Mouse (Mus musculus) embryonic facial prominence, embryonic 12.5 days (tissue): Measurements from ENCODE around the gene Rab17. TPM values are rescaled to one million over a fixed set of nuclear protein-coding genes. Genes with fewer than 3 reads are reported as not detected.

Experiments
- ATAC-seq: fragments of 200-750 bp; cut with Nextera tagmentation; 2 replicates; pipeline ENCODE4 v1.8.0; 2017; ENCODE audit not compliant: insufficient number of reproducible peaks, insufficient read depth, low FRiP score, low TSS enrichment
- H3K27ac ChIP-seq: fragments of 300-500 bp; sonication (generic); 2 replicates; pipeline ENCODE4 v1.5.1; 2016; ENCODE audit warnings: mild to moderate bottlenecking
- H3K27me3 ChIP-seq: fragments of 300-500 bp; sonication (generic); 2 replicates; pipeline ENCODE4 v1.6.1; 2016; ENCODE audit warnings: mild to moderate bottlenecking, moderate library complexity
- H3K36me3 ChIP-seq: fragments of 300-500 bp; sonication (generic); 2 replicates; pipeline ENCODE4 v1.6.1; 2016; ENCODE audit warnings: mild to moderate bottlenecking
- H3K4me1 ChIP-seq: fragments of 300-500 bp; sonication (generic); 2 replicates; pipeline ENCODE4 v1.6.1; 2016
- H3K4me2 ChIP-seq: fragments of 300-500 bp; sonication (generic); replicated peaks from 2 replicates; pipeline ENCODE4 v1.6.1; 2016; ENCODE audit warnings: mild to moderate bottlenecking, moderate library complexity
- H3K4me3 ChIP-seq: fragments of 300-500 bp; sonication (generic); 2 replicates; pipeline ENCODE4 v1.5.1; 2016; ENCODE audit warnings: mild to moderate bottlenecking
- H3K9ac ChIP-seq: fragments of 300-500 bp; sonication (generic); 2 replicates; pipeline ENCODE4 v1.6.1; 2016; ENCODE audit warnings: mild to moderate bottlenecking, moderate library complexity
- H3K9me3 ChIP-seq: fragments of 300-500 bp; sonication (generic); 2 replicates; pipeline ENCODE4 v1.6.1; 2016; ENCODE audit warnings: mild to moderate bottlenecking, moderate library complexity
- WGBS: fragments of 180-500 bp; shearing (Covaris S2); methylation state at CpG from one replicate; pipeline ENCODE4 v1.1.7; 2016; 5-methylcytosine and 5-hydroxymethylcytosine counted together
- polyA plus RNA-seq: library from polyadenylated mRNA; unstranded; fragments of >200 nt; fragmentation: Nextera tagmentation; extraction: Ambion mirVana; gene quantifications from 2 replicates; pipeline ENCODE4 v1.2.1, GENCODE M21; 2016

Gene Rab17
- polyA plus RNA-seq, 1 experiment from 2014 or later: 0.74 TPM

- Histone ChIP-seq H3K4me3 (no peak overlapping the region), H3K9me3 (no peaks in the 10 kb centered on the region), H3K27ac (no peak overlapping the region), H3K4me2 (no peak overlapping the region), H3K36me3 (no peaks in the 10 kb centered on the region), H3K27me3 (no peaks in the 10 kb centered on the region), H3K4me1 (peaks cover 9% of the 10 kb centered on the region), H3K9ac (no peak overlapping the region)
- WGBS: 86% methylated on average over 8 of the region's 8 CpGs
- no peak for ATAC-seq
These were observed 34.2 kb upstream of the Rab17 start for GRCm38 (mm10) chr1:91003522-91004253.

GRCm38 (mm10) chr1:91002641-91003040 lies 33.2 kb upstream of the Rab17 start:
- H3K27ac ChIP-seq: no peak overlapping the region
- 0 out of 2 replicates have a peak, but pooled peaks cover 3% of the 10 kb centered on the region for H3K27me3 ChIP-seq
- H3K4me1 ChIP-seq: peaks cover 9% of the 10 kb centered on the region
- no peaks in the 10 kb centered on the region for H3K36me3 ChIP-seq
- no peak for ATAC-seq
- H3K9me3 ChIP-seq: no peaks in the 10 kb centered on the region
- no peak overlapping the region for H3K4me3 ChIP-seq
- H3K9ac ChIP-seq: no peak overlapping the region
- WGBS: 84% methylated on average over 3 of the region's 3 CpGs
- no peak overlapping the region for H3K4me2 ChIP-seq

GRCm38 (mm10) chr1:91001871-91002539 lies 32.5 kb upstream of the Rab17 start:
- Histone ChIP-seq H3K4me1 (peaks cover 9% of the 10 kb centered on the region), H3K27ac (no peak overlapping the region)

GRCm38 (mm10) chr1:91001101-91001500 lies 31.6 kb upstream of the Rab17 start:
- Histone ChIP-seq H3K4me2 (no peak overlapping the region), H3K4me1 (peaks cover 9% of the 10 kb centered on the region), H3K9ac (no peak overlapping the region), H3K9me3 (no peaks in the 10 kb centered on the region), H3K4me3 (no peak overlapping the region), H3K27me3 (0 out of 2 replicates have a peak, but pooled peaks cover 4% of the 10 kb centered on the region), H3K27ac (no peak overlapping the region), H3K36me3 (no peaks in the 10 kb centered on the region)
- WGBS: 80% methylated on average over 3 of the region's 3 CpGs
- ATAC-seq: no peak

More at GRCm38 (mm10) chr1:91001871-91002539, 32.5 kb upstream of the Rab17 start:
- H3K36me3 ChIP-seq: no peaks in the 10 kb centered on the region
- no peaks in the 10 kb centered on the region for H3K9me3 ChIP-seq
- 0 out of 2 replicates have a peak, but pooled peaks cover 4% of the 10 kb centered on the region for H3K27me3 ChIP-seq
- no peak overlapping the region for H3K4me2 ChIP-seq
- no peak overlapping the region for H3K9ac ChIP-seq
- 92% methylated on average over 3 of the region's 3 CpGs for WGBS
- no peak overlapping the region for H3K4me3 ChIP-seq
- ATAC-seq: no peak

GRCm38 (mm10) chr1:90999911-91000601 lies 30.6 kb upstream of the Rab17 start:
- peaks cover 4% of the 10 kb centered on the region; the same call in 1 of the 2 replicates for H3K9me3 ChIP-seq
- 78% methylated on average over 10 of the region's 10 CpGs for WGBS
- H3K4me3 ChIP-seq: peak overlapping the region; percentile 75
- peak overlapping the region; percentile 94 for H3K4me2 ChIP-seq
- H3K9ac ChIP-seq: no peak overlapping the region
- no peak for ATAC-seq
- H3K27ac ChIP-seq: no peak overlapping the region
- H3K4me1 ChIP-seq: peaks cover 9% of the 10 kb centered on the region
- H3K36me3 ChIP-seq: no peaks in the 10 kb centered on the region
- H3K27me3 ChIP-seq: 0 out of 2 replicates have a peak, but pooled peaks cover 4% of the 10 kb centered on the region

- Histone ChIP-seq H3K4me3 (peak overlapping the region; percentile 75), H3K4me2 (peak overlapping the region; percentile 94), H3K9me3 (peaks cover 4% of the 10 kb centered on the region; the same call in 1 of the 2 replicates), H3K27ac (0 out of 2 replicates have a peak overlapping the region, but pooled peaks have one; percentile 30), H3K36me3 (no peaks in the 10 kb centered on the region), H3K9ac (peak overlapping the region; percentile 67), H3K27me3 (0 out of 2 replicates have a peak, but pooled peaks cover 4% of the 10 kb centered on the region), H3K4me1 (peaks cover 9% of the 10 kb centered on the region)
- ATAC-seq: 0 out of 2 replicates have a peak, but pooled peaks have one; percentile 24
- 2% methylated on average over 41 of the region's 41 CpGs for WGBS
These were observed 29.6 kb upstream of the Rab17 start for GRCm38 (mm10) chr1:90998891-90999611.

- Histone ChIP-seq H3K36me3 (no peaks in the 10 kb centered on the region), H3K27ac (0 out of 2 replicates have a peak within 1 kb of the TSS, but pooled peaks have one; percentile 30), H3K9me3 (peaks cover 4% of the 10 kb centered on the region; the same call in 1 of the 2 replicates), H3K4me3 (peak within 1 kb of the TSS; percentile 75), H3K27me3 (0 out of 2 replicates have a peak, but pooled peaks cover 4% of the 10 kb centered on the region), H3K4me2 (peak within 1 kb of the TSS; percentile 94), H3K9ac (peak within 1 kb of the TSS; percentile 67), H3K4me1 (peaks cover 9% of the 10 kb centered on the region)
- peak; percentile 42; the same call in 1 of the 2 replicates for ATAC-seq
- 2% methylated on average over 59 of the region's 59 CpGs for WGBS
These were observed 28.9 kb upstream of the Rab17 start, which contains the start of gene Lrrfip1 for GRCm38 (mm10) chr1:90998268-90998890. Gene Lrrfip1, plus strand, starts transcription at chr1:90998737.

- no peak overlapping the region for H3K27ac ChIP-seq
- no peaks in the 10 kb centered on the region for H3K36me3 ChIP-seq
- 81% methylated on average over 5 of the region's 5 CpGs for WGBS
- 0 out of 2 replicates have a peak, but pooled peaks cover 4% of the 10 kb centered on the region for H3K27me3 ChIP-seq
- peak overlapping the region; percentile 94; the same call in 1 of the 2 replicates for H3K4me2 ChIP-seq
- peaks cover 9% of the 10 kb centered on the region for H3K4me1 ChIP-seq
- H3K9ac ChIP-seq: no peak overlapping the region
- peaks cover 4% of the 10 kb centered on the region; the same call in 1 of the 2 replicates for H3K9me3 ChIP-seq
- no peak for ATAC-seq
- peak overlapping the region; percentile 75 for H3K4me3 ChIP-seq
These were observed 28.2 kb upstream of the Rab17 start for GRCm38 (mm10) chr1:90997641-90998040.

GRCm38 (mm10) chr1:90997136-90997535 lies 27.7 kb upstream of the Rab17 start:
- Histone ChIP-seq H3K4me3 (no peak overlapping the region), H3K4me1 (peaks cover 9% of the 10 kb centered on the region), H3K4me2 (no peak overlapping the region), H3K9me3 (peaks cover 4% of the 10 kb centered on the region; the same call in 1 of the 2 replicates), H3K27ac (no peak overlapping the region), H3K9ac (no peak overlapping the region), H3K27me3 (0 out of 2 replicates have a peak, but pooled peaks cover 4% of the 10 kb centered on the region), H3K36me3 (no peaks in the 10 kb centered on the region)
- ATAC-seq: no peak
- 61% methylated on average over 4 of the region's 4 CpGs for WGBS

GRCm38 (mm10) chr1:90995916-90996315 lies 26.5 kb upstream of the Rab17 start:
- H3K9me3 ChIP-seq: peaks cover 4% of the 10 kb centered on the region; the same call in 1 of the 2 replicates
- WGBS: 71% methylated on average over 1 of the region's 1 CpGs
- ATAC-seq: no peak
- 0 out of 2 replicates have a peak, but pooled peaks cover 4% of the 10 kb centered on the region for H3K27me3 ChIP-seq
- H3K4me2 ChIP-seq: no peak overlapping the region
- H3K9ac ChIP-seq: no peak overlapping the region
- H3K36me3 ChIP-seq: no peaks in the 10 kb centered on the region
- peaks cover 9% of the 10 kb centered on the region for H3K4me1 ChIP-seq
- no peak overlapping the region for H3K27ac ChIP-seq
- H3K4me3 ChIP-seq: no peak overlapping the region
